Mouse (Mus musculus) stomach, embryonic 15.5 days (tissue): ENCODE data around the gene 5330417H12Rik. TPM values are rescaled to one million over a fixed set of nuclear protein-coding genes. Genes with fewer than 3 reads are reported as not detected.
A peak's percentile ranks its signal among the peaks of the same experiment; 100 is the strongest.

ENCODE experiments used
- ATAC-seq: fragments of 200-750 bp; cut with Nextera tagmentation; 2 replicates; pipeline ENCODE4 v1.8.0; 2017; ENCODE audit warnings: low read depth, moderate number of reproducible peaks, moderate TSS enrichment; ENCODE audit not compliant: insufficient read depth, low FRiP score
- H3K27ac ChIP-seq: fragments of 300-500 bp; sonication (generic); 2 replicates; pipeline ENCODE4 v1.5.1; 2015; ENCODE audit warnings: mild to moderate bottlenecking, inconsistent platforms
- H3K27me3 ChIP-seq: fragments of 300-500 bp; sonication (generic); replicated peaks from 2 replicates; pipeline ENCODE4 v1.6.1; 2015; ENCODE audit warnings: inconsistent platforms
- H3K36me3 ChIP-seq: fragments of 300-500 bp; sonication (generic); 2 replicates; pipeline ENCODE4 v1.6.1; 2015; ENCODE audit warnings: inconsistent platforms
- H3K4me1 ChIP-seq: fragments of 300-500 bp; sonication (generic); 2 replicates; pipeline ENCODE4 v1.6.1; 2015; ENCODE audit warnings: inconsistent platforms
- H3K4me2 ChIP-seq: fragments of 300-500 bp; sonication (generic); 2 replicates; pipeline ENCODE4 v1.6.1; 2015; ENCODE audit warnings: mild to moderate bottlenecking, inconsistent platforms
- H3K4me3 ChIP-seq: fragments of 300-500 bp; sonication (generic); replicated peaks from 2 replicates; pipeline ENCODE4 v1.5.1; 2015; ENCODE audit warnings: inconsistent platforms
- H3K9ac ChIP-seq: fragments of 300-500 bp; sonication (generic); 2 replicates; pipeline ENCODE4 v1.6.1; 2015; ENCODE audit warnings: inconsistent platforms
- H3K9me3 ChIP-seq: fragments of 300-500 bp; sonication (generic); 2 replicates; pipeline ENCODE4 v1.6.1; 2016; ENCODE audit warnings: inconsistent platforms
- WGBS: fragments of 180-500 bp; shearing (Covaris S2); methylation state at CpG from one replicate; pipeline ENCODE4 v1.1.7; 2015; 5-methylcytosine and 5-hydroxymethylcytosine counted together
- polyA plus RNA-seq: library from polyadenylated mRNA; unstranded; fragments of >200 nt; fragmentation: Nextera tagmentation; extraction: Ambion mirVana; gene quantifications from 2 replicates; pipeline ENCODE4 v1.2.1, GENCODE M21; 2015

The 5330417H12Rik gene
- not detected in 2 replicates for polyA plus RNA-seq

GRCm38 (mm10) chr7:107625061-107625460 is at the start of gene 5330417H12Rik:
Gene 5330417H12Rik, minus strand, starts transcription at chr7:107625161.
- Histone ChIP-seq H3K27me3 (no peaks in the 10 kb centered on the region), H3K9me3 (no peaks in the 10 kb centered on the region), H3K4me1 (no peaks in the 10 kb centered on the region), H3K36me3 (no peaks in the 10 kb centered on the region), H3K9ac (no peak within 1 kb of the TSS), H3K4me2 (no peak within 1 kb of the TSS), H3K27ac (no peak within 1 kb of the TSS), H3K4me3 (no peak within 1 kb of the TSS)
- ATAC-seq, result no peak
- WGBS, result 75% methylated on average over 2 of the region's 2 CpGs

DNA sequence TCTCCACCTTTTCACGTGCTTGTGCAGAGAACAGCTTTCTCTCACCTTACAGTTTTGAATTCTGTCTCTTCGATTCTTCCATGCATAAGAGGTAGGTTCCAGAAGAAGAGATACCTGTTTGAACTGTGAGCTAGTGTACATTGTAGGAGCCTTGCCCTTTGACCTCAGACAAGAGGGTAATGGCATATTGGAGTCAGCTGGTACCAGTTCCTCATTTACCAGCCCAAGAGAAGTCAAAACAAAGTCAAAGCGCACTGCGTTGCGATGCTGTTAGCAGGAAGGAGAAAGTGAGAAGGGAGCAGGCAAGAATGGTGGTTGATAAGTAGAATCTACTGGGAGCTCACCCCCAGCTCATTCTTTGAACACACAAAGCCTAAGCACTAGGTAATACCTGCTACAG is 43.6 kb upstream of the 5330417H12Rik start:
- Histone ChIP-seq H3K27ac (no peak overlapping the region), H3K36me3 (no peaks in the 10 kb centered on the region), H3K4me1 (peaks cover 33% of the 10 kb centered on the region), H3K4me3 (no peak overlapping the region), H3K9ac (no peak overlapping the region), H3K4me2 (no peak overlapping the region), H3K9me3 (no peaks in the 10 kb centered on the region), H3K27me3 (no peaks in the 10 kb centered on the region)
- ATAC-seq, result no peak
- 72% methylated on average over 5 of the region's 5 CpGs for WGBS

GRCm38 (mm10) chr7:107666262-107666902 is 41.4 kb upstream of the 5330417H12Rik start:
- WGBS, result 30% methylated on average over 13 of the region's 13 CpGs
- Histone ChIP-seq H3K4me3 (peak overlapping the region; percentile 39), H3K4me2 (peak overlapping the region; percentile 57), H3K27me3 (no peaks in the 10 kb centered on the region), H3K4me1 (peaks cover 43% of the 10 kb centered on the region), H3K36me3 (no peaks in the 10 kb centered on the region), H3K27ac (peak overlapping the region; percentile 90), H3K9me3 (no peaks in the 10 kb centered on the region), H3K9ac (peak overlapping the region; percentile 7)
- no peak for ATAC-seq

GRCm38 (mm10) chr7:107665586-107666261 is 40.8 kb upstream of the 5330417H12Rik start:
- H3K4me3 ChIP-seq, result peak overlapping the region; percentile 39
- no peaks in the 10 kb centered on the region for H3K27me3 ChIP-seq
- ATAC-seq, result no peak
- H3K4me1 ChIP-seq, result peaks cover 44% of the 10 kb centered on the region
- H3K27ac ChIP-seq, result peak overlapping the region; percentile 90
- H3K36me3 ChIP-seq, result no peaks in the 10 kb centered on the region
- peak overlapping the region; percentile 57 for H3K4me2 ChIP-seq
- peak overlapping the region; percentile 7 for H3K9ac ChIP-seq
- 6% methylated on average over 9 of the region's 9 CpGs for WGBS
- no peaks in the 10 kb centered on the region for H3K9me3 ChIP-seq

- H3K27ac ChIP-seq, result peak overlapping the region; percentile 90
- peaks cover 44% of the 10 kb centered on the region for H3K4me1 ChIP-seq
- WGBS, result 20% methylated on average over 4 of the region's 4 CpGs
Measured at GRCm38 (mm10) chr7:107665221-107665585, 40.2 kb upstream of the 5330417H12Rik start.

DNA sequence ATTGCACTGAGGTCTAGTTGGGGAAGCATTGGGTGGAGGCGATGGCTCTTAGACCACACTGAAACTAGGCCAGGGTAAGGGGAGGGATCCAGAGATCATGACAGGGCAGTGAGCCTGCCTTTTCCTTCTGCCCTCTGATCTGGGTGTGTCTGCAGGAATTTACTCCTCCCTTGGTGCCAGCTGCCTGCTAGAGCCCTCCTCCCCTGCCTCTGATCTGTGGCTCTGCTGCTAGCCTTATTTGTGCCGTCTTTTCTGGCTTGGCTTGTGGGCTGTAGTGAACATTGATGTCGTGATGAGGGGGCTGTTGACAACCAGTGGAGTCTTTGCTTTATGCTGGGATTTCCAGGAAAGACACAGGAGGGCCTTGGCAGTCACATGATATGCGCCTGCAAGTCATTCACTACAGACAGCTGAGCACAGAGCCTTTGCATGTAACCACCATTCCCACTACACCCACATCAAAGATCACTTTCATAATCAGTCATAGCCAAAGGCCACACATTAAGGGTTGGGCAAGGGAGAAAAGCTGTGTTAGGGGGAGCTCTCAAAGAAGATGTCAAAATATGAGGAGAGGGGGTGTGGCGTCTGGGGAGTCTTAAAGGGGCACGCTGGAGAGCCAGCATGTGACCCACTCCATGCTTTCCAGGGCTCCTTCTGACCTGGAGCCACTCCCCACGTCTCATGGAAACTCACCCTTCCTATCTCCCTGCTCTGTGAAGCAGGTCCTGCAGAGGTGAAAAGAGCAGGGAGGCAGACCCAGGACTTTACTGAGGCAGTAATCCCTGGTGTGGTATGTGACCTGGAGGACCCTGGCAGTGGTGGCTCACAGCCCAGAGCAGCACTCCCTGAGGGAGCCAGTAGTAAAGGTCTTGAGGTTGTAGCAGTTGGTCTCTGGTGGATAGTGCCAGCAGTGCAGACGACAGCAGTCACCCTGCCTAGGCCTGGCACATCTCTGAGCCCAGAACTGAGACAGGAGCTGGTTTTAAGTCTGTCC is 39.4 kb upstream of the 5330417H12Rik start:
- peak overlapping the region; percentile 39 for H3K4me3 ChIP-seq
- peaks cover 44% of the 10 kb centered on the region for H3K4me1 ChIP-seq
- peak; percentile 67 for ATAC-seq
- H3K9ac ChIP-seq, result no peak overlapping the region
- peak overlapping the region; percentile 57 for H3K4me2 ChIP-seq
- no peaks in the 10 kb centered on the region for H3K27me3 ChIP-seq
- WGBS, result 26% methylated on average over 8 of the region's 8 CpGs
- peak overlapping the region; percentile 90 for H3K27ac ChIP-seq
- H3K36me3 ChIP-seq, result no peaks in the 10 kb centered on the region
- no peaks in the 10 kb centered on the region for H3K9me3 ChIP-seq

More at GRCm38 (mm10) chr7:107665221-107665585, 40.2 kb upstream of the 5330417H12Rik start:
- H3K9ac ChIP-seq, result peak overlapping the region; percentile 7; the same call in 1 of the 2 replicates
- peak overlapping the region; percentile 57 for H3K4me2 ChIP-seq
- no peaks in the 10 kb centered on the region for H3K36me3 ChIP-seq
- H3K27me3 ChIP-seq, result no peaks in the 10 kb centered on the region
- H3K9me3 ChIP-seq, result no peaks in the 10 kb centered on the region
- peak overlapping the region; percentile 39 for H3K4me3 ChIP-seq
- ATAC-seq, result no peak

- no peak overlapping the region for H3K4me2 ChIP-seq
Measured at GRCm38 (mm10) chr7:107663621-107664020, 38.7 kb upstream of the 5330417H12Rik start.

GRCm38 (mm10) chr7:107661843-107662281 is 36.9 kb upstream of the 5330417H12Rik start:
- no peaks in the 10 kb centered on the region for H3K9me3 ChIP-seq
- no peaks in the 10 kb centered on the region for H3K36me3 ChIP-seq
- H3K27me3 ChIP-seq, result no peaks in the 10 kb centered on the region
- H3K9ac ChIP-seq, result no peak overlapping the region
- H3K4me1 ChIP-seq, result peaks cover 40% of the 10 kb centered on the region
- H3K27ac ChIP-seq, result peak overlapping the region; percentile 81
- no peak overlapping the region for H3K4me2 ChIP-seq
- no peak for ATAC-seq
- 23% methylated on average over 5 of the region's 5 CpGs for WGBS
- no peak overlapping the region for H3K4me3 ChIP-seq

More at GRCm38 (mm10) chr7:107663621-107664020, 38.7 kb upstream of the 5330417H12Rik start:
- no peaks in the 10 kb centered on the region for H3K9me3 ChIP-seq
- ATAC-seq, result peak; percentile 24
- H3K27me3 ChIP-seq, result no peaks in the 10 kb centered on the region
- peaks cover 44% of the 10 kb centered on the region for H3K4me1 ChIP-seq
- no peak overlapping the region for H3K9ac ChIP-seq
- H3K4me3 ChIP-seq, result no peak overlapping the region
- H3K27ac ChIP-seq, result peak overlapping the region; percentile 90
- H3K36me3 ChIP-seq, result no peaks in the 10 kb centered on the region
- WGBS, result 44% methylated on average over 6 of the region's 6 CpGs

- H3K9me3 ChIP-seq, result no peaks in the 10 kb centered on the region
- no peaks in the 10 kb centered on the region for H3K36me3 ChIP-seq
- peak; percentile 45; the same call in 1 of the 2 replicates for ATAC-seq
- peaks cover 34% of the 10 kb centered on the region for H3K4me1 ChIP-seq
- no peak overlapping the region for H3K4me3 ChIP-seq
- no peak overlapping the region for H3K4me2 ChIP-seq
- WGBS, result 13% methylated on average over 8 of the region's 8 CpGs
- peak overlapping the region; percentile 73 for H3K27ac ChIP-seq
- H3K9ac ChIP-seq, result no peak overlapping the region
- no peaks in the 10 kb centered on the region for H3K27me3 ChIP-seq
Measured at GRCm38 (mm10) chr7:107661189-107661842, 36.4 kb upstream of the 5330417H12Rik start.

DNA sequence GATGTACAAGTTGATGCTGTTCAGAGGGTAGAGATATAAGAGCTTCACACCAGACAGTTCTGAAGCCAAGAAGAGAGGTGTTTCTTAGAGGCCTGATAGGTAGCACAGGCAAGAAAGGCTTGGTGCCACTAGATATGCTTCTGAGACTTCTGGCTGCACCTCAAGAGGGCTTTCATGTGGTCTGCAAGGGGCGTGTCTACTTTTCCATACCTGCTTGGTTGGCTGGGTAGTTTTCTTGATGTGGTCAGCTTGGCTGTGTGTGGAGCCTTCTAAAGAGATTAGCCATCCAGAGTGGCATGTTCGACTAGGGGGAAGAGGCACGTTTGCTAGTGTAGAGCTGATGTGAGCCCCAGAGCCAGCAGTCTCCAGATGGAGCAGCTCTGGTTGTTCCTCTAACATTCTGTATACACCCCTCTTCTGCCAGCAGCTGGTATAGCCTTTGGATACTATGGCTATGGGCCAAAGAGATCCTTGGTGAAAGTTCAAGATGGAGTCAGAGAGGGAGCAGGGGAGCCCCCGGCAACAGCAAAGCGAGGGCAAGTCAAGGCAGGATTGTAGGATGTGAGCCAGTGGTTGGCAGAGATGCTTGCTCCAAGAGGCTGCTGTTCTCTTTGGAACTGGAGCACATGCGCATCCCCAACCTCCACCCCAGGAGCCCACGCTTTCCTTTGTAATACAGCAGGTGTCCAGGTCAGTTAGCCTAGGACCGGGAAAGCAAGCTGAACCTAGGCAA is 34.4 kb upstream of the 5330417H12Rik start:
- H3K9me3 ChIP-seq, result no peaks in the 10 kb centered on the region
- H3K4me3 ChIP-seq, result no peak overlapping the region
- H3K4me2 ChIP-seq, result no peak overlapping the region
- no peaks in the 10 kb centered on the region for H3K27me3 ChIP-seq
- H3K4me1 ChIP-seq, result peaks cover 18% of the 10 kb centered on the region
- H3K9ac ChIP-seq, result no peak overlapping the region
- H3K27ac ChIP-seq, result no peak overlapping the region
- H3K36me3 ChIP-seq, result no peaks in the 10 kb centered on the region
- WGBS, result 69% methylated on average over 8 of the region's 8 CpGs
- no peak for ATAC-seq
